Mouse (Mus musculus): ENCODE measurements around the gene Platr17.

Gene Platr17

DNA sequence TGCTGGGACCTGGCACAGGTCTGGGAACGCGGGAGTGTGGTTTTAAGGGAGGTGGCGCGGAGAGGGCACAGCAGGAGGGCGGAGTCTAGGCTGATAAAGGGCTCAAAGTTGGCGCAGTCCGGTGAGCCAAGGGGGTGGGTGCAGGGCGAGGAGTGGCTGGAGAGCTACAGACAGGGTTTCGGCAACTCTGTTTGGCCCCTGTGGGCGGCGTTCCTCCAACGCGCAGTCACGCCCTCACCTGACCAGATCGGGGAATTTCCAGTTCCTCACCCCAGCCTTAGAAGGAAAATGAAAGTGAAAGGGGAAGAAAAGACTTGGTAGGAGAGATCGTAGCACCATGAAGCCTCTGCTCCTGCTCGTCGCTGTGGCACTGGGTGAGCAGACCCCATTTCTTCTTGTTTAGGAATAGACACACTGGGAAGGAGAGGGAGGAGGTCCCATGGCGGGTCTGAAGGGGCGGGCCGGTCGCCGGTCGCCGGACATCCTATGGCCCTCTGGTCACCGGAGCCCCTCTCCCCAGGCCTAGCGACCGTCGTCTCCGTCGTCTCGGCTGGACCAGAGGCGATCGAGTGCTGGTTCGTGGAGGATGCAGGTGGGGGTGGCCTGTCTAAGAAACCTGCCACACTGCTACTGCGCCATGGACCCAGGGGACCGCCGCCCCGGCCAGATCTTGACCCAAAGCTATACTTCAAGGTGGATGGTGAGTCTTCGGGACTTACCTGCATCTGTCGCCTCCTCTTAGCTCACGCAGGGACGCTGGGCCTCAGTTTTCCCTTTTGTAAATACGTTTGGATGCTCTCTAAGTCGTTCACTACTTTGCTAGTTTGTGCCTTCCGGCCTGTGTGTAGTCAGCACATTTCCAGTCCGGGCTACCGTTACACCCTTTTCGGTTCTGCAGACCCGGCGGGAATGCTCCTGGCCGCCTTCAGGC, 14.7 kb downstream of the Platr17 start:
- peak; percentile 44 for DNase-seq (ENCODE audit: low read depth, low spot score)

DNA sequence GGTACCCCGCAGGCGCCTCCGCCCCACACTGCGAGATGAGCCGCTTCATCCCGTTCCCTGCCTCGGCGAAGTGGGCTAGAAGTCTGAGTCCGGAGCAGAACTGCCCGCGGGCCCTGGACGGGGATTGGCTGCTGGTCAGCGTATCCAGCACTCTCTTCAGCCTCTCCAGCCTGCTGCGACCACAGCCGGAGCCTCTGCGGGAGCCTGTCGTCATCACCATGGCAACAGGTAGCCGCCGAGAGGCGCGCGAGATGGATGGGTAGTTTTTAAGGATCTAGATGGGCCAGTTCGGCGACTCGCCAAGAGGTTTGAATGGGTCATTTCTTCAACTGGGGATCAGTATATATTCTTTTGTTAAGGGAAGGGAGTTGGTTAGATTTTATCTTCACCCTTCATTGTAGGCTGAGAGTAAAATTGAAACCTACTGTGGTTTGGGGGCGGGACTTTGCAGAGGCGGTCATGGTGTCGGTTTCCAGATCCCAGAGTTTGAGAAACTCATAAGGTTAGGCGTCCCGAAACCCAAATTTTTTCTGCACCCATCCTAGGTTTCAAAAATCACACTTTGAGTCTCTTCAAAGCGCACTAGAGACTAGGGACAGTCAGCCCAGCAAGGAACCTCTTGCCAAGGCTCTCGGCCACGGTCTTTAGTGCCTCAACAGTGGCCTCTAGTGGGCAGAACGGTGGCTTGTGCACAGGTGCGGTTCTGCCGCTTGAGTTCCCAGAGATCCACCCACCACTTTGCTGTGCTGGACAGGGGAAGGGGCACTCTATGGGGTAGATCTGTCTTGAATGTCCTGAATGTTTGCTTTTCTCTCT, 15.6 kb downstream of the Platr17 start:
- DNase-seq (ENCODE audit: low read depth, low spot score), result peak; percentile 90

DNA sequence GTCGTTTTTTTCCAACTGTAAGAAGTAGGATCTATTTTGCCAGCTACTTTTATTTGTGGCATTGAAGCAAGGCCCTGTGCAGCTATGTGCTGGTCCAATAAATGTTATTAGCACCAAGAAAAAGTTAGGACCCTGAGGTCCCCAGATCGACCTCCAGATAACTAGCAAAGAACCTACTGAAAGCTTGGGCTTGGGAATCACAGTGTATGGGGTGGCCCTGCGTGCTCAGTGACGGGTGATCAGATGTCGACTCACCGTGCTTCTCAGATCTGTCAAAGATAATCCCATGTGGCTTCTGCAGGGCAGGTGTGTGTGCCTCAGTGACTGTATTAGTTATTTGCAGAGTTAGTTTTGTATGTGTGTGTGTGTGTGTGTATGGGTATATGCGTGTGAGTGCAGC, 16.4 kb downstream of the Platr17 start:
- DNase-seq (ENCODE audit: low read depth, low spot score), result no peak

DNA sequence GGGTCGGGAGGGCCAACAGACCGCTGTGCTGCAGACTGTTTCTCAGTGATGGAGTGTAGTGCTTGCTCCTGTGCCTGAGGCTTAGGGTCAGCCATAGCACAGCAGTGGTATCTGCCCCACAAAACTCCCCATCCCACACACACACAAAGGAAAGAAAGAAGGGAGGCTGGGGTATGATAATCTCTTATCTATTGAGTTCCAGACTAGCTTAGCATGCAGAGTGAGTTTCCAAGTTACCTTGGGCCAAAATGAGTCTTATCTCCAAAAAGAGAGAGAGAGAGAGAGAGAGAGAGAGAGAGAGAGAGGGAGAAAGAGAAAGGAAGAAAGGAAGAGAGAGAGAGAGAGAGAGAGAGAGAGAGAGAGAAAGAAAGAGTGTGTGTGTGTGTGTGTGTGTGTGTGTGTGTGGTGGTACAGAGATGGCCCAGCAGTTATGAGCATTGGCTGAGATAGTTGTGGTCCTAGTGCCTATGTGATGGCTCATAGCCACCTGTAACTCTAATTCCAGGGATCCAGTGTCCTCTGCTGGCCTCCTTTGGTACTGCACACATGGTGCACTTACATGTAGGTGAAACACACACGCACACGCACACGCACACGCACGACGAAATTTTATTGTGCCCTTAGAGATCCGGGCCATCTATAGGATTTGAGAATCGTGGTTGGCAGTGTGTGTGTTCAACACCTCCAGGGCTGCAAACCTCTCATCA, 19.8 kb downstream of the Platr17 start:
- peak; percentile 60 for DNase-seq (ENCODE audit: low read depth, low spot score)

DNA sequence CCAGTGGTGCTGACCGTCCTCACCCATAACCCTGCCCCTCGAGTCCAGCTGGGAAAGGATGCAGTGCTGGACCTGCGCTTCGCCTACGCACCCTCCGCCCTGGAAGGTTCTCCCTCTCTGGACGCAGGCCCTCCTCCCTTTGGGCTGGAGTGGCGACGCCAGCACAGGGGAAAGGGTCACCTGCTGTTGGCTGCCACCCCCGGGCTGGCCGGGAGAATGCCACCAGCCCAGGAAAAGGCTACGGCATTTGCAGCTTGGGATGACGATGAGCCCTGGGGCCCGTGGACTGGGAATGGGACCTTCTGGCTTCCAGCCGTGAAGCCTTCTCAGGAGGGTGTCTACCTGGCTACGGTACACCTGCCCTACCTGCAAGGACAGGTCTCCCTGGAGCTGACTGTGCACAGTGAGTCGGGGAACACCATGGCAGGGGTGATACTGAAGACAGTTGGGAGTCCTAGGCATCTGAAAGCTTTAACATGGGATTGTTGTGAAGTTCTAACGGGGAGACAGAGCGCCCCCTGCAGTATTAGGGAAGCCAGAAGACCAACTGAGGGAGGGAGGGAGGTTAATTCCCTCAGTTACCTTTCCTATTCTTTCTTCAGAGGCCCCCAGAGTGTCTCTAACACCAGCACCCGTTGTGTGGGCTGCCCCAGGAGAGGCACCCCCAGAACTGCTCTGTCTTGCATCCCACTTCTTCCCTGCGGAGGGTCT, 20.6 kb downstream of the Platr17 start:
- no peak for DNase-seq (ENCODE audit: low read depth, low spot score)

DNA sequence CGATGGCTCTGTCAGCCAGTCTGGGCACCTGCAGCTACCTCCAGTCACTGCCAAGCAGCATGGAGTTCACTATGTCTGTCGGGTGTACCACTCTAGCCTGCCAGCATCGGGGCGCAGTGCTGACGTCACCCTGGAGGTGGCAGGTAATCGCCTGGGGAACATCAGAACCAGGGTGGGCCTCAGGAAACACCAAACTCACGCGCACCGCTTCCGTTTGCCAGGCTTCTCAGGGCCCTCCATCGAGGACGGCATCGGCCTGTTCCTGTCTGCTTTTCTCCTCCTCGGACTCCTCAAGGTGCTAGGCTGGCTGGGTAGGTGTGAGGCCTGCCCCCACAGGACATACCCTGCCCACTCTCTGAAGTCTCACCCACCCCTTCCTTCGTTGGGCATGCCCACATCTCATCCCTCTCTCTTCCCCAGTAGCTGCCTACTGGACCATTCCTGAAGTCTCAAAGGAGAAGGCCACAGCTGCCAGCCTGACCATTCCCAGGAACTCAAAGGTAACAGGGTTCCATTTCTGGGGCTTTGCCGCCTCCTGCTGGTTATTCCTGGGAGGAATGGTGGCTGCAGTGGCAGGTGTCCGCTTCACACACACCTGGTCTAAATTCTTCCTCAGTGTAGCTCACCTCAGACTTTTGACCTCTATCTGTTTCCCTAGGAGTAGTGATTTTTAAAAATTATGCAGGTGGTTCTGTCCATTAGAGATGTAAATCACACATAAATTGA, 21.4 kb downstream of the Platr17 start:
- DNase-seq (ENCODE audit: low read depth, low spot score), result no peak

DNA sequence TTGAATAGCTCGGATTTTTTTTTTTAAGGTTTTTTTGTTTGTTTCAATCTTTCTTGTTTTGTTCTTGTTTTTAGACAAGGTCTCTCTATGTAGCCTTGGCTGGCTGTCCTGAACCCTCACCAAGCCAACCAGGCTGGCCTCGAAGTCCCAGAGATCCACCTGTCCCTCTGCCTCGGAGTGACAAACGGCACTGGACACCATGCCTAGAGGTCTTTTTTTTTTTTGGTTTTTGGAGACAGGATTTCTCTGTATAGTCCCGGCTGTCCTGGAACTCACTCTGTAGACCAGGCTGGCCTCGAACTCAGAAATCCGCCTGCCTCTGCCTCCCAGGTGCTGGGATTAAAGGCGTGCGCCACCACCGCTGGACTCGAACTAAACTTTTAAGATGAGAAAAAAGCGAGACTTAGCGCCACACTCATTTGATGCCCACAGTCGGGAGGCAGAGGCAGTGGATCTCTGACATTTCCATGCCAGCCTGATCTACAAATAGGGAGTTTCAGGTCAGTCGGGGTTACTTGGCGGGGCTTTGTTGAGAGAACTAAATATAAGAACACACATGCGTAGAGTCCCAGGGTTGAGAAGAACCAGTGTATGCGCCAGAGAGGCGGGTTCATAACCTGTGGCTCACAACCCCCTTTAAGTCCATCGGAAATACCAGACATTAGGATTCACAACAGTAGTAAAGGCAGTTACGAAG, 23.5 kb downstream of the Platr17 start:
- no peak for DNase-seq (ENCODE audit: low read depth, low spot score)

DNA sequence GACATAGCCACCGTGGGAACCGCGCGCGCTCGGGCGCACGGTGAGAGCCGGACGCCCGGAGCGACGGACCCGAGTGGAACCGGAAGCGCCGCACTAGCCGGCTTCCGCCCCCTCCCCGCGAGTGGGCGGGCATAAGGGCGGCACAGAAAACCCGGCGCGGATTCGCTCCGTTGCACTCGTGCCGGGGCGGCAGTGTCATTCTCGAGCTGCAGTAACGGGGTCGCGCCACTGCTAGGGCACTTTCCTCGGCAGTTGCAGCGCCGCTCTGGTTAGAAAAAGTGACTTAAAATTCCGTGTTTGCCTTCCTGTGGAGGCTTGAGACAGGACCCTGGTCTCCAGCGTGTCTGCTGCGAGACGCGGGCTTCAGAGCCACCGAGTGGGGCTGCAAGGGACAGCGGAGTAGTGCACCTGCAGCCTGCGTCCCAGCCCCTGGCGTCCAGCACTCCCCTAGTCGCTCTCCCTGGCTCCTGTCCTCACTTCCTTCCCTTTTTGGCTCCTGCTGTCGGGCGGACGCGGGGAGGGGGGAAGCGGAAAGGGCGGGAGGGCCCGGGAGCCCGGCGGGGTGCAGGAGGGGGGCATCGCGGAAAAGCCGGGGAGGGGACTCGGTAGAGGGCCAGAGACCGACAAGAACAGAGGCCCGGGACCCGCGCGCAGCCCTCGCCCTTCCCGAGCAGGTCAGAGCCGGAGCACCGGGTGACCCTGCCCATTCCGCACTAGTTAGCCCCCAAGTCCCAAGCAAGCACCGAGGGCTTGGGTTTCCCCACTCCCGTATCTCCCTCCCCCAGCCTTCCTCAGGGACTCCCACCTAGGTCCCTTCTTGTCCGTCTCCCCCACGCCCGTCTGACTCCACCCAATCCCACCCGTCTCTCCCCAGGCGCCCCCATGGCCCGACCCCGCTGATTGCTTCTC, 24.7 kb downstream of the Platr17 start, which contains the start of gene Rgl2:
Gene Rgl2, plus strand, starts transcription at position 173 of the 909 bp plus-strand sequence.
- peak; percentile 95 for DNase-seq (ENCODE audit: low read depth, low spot score)

DNA sequence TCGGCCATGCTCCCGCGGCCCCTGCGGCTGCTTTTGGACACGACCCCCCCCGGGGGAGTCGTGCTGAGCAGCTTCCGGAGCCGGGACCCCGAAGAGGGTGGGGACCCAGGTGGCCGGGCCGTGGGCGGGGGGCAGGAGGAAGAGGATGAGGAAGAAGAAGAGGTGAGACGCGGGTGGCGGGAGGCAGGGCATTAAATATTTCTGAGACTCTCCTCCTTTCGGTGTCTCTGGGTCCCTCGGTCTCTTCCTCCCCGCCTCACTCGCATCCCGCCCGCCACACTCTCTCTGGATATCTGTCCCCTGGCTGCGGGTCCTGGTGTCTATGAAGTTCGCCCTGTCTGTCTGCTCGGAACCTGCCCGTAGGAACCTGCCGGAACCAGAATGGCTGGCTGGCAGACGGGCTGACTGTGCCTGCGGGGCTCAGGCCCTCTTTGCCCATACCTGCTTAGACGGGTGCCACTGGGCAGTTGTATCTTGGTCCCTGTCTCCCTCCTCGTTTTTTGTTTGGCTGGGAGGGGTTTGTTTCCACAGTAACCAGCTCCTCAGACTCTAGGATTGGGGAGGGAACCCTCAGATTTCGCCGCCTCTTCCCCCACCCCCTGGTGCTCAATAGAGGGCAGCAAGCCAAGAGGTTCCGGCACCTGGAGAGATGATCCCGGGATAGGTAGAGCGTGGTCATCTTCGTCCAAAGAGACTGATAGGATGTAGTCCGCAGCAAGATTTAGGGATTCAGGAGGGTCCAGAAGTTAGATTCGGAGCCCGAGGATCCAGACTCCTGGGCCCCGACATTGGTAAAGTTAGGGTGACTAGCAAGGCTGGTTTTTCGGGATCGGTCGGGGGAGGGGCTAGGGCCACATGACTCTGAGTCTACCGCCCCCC, 25.6 kb downstream of the Platr17 start:
- no peak for DNase-seq (ENCODE audit: low read depth, low spot score)

DNA sequence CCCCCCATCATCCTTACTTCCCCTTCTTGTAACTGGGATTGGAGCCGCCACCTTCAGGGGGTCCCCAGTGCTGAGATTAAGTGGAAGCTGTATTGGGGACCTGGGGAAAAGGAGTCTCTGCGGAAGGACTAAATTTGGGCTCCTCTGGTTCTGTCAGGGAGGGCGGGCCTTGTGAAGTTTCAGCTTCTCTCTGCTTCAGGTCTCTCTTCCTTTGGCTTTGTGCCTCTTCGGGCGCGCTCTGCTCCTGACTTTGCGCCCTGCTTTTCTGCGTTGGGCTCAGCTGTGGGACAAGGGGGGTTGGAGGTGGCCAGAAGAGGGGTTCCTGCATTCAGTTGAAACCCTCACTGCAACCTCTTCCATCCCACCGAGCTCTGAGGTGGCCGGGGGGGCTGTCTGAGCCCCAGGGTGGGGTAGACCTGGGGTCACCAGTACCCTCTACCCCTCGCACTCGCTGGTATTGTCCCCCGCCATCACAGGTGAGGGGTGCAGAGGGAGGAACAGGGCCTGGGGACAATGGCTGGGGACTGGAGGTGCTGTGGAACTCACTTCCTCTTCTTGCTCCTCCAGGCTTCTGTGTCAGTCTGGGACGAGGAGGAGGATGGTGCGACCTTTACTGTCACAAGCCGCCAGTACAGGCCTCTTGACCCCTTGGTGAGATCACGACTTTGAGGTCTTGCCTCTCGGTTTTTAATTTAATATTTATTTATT, 26.4 kb downstream of the Platr17 start:
- no peak for DNase-seq (ENCODE audit: low read depth, low spot score)

DNA sequence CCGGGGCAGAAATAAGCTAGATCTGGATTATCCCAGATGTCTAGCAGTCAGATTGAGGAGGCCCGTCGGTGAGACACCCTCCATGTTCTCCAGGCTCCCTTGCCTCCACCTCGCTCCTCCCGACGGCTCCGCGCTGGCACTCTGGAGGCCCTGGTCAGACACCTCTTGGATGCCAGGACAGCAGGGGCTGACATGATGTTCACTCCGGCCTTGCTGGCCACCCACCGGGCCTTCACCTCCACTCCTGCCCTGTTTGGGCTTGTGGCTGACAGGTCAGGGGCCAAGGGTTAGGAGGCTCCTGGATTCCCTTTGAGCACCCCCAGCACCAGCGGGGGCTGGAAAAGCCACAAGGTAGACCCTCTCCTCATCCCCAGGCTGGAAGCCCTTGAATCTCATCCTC, 27.0 kb downstream of the Platr17 start:
- no peak for DNase-seq (ENCODE audit: low read depth, low spot score)

DNA sequence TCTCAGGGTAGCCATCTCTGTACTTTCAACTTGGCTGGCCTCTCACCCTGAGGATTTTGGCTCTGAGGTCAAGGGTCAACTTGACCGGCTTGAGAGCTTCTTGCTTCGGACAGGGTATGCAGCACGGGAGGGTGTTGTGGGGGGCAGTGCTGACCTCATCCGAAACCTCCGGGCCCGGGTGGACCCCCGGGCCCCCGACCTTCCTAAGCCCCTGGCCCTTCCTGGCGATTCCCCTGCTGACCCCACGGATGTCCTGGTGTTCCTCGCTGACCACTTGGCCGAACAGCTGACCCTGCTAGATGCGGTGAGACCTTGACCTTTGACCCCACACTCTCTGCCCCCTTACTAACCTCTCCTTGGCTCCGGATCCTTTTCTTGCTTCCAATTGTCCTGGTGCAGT, 27.5 kb downstream of the Platr17 start:
- DNase-seq (ENCODE audit: low read depth, low spot score), result no peak

DNA sequence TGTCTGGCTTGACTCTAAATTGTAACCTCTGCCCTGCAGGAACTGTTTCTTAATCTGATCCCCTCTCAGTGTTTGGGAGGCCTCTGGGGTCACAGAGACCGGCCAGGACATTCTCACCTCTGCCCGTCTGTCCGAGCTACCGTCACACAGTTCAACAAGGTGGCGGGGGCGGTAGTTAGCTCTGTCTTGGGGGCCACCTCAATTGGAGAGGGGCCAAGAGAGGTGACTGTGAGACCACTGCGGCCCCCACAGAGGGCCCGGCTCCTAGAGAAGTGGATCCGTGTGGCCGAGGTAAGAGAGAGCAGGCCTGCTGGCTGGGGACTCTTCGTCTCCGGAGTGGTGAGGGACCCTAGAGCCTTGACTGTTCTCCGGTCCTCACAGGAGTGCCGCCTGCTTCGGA, 28.0 kb downstream of the Platr17 start:
- no peak for DNase-seq (ENCODE audit: low read depth, low spot score)

DNA sequence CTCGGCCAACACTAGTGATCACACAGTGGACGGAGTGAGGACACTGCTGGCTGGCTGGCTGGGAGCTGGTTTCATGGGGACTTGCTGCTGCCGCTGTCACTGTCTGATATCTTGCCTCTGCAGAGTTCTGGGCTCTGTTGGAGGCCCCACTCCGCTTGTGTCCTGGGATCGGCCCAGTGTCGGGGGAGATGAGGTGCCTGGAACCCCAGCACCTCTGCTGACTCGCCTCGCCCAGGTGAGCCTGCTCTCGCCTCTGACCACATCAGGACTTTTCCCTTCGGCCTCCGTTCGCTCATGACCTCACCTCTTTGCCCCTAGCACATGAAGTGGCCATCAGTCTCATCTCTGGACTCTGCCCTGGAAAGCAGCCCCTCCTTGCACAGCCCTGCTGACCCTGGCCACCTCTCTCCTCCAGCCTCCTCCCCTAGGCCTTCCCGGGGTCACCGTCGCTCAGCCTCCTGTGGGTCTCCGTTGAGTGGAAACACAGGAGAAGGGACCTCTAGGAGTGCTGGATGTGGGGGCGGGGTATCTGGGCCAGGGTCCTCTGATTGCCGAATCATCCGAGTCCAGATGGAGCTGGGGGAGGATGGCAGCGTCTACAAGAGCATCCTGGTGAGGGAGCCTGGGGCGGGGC, 30.6 kb downstream of the Platr17 start:
- no peak for DNase-seq (ENCODE audit: low read depth, low spot score)

DNA sequence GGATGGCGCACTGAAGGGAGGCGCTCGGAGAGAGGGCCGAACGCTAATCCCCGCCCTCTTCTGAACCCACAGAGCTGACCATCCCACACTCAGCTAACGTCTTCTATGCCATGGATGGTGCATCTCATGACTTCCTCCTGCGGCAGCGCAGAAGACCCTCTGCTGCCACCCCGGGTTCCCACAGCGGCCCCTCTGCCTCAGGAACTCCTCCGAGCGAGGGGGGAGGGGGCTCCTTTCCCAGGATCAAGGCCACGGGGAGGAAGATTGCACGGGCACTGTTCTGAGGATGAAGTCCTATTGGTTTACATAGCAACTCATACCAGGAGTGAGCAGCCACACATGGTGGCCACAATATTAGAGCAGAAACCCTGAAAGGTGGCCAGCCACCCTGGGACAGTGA, 32.1 kb downstream of the Platr17 start:
- DNase-seq (ENCODE audit: low read depth, low spot score), result no peak

DNA sequence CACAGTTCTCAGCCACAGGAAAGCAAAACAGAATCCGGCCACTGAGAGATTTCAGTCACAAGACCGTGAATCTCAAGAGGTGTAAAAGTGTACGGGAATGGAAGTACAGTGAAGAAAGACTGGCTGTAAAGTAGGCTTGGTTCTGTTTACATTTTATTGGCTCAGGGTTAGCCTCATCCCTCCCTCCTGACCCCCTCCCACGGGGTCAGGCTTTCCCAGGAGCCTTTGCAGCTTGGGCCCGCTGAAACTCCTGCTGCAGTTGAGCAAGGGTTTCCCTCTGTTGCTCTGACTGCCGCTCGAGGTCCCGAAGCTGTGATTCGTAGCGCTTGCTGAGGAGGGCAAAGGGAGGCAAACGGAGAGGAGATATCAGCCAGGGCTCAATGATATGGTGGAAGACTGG, 33.8 kb downstream of the Platr17 start:
- DNase-seq (ENCODE audit: low read depth, low spot score), result no peak
